Mouse (Mus musculus): ENCODE results near the gene Accsl.

GRCm38 (mm10) chr2:93902680-93903305 lies 33.8 kb upstream of the Accsl start:
- TF ChIP-seq CTCF (IDR thresholded peaks at IDR 0.05; ENCODE audit: low read depth) (no peak), EP300 (IDR thresholded peaks at IDR 0.05; ENCODE audit: low read depth) (no peak)

Data from heart, postnatal 0 days (tissue).